Mouse (Mus musculus): ENCODE data around the gene Pkp1. TPM values are rescaled to one million over a fixed set of nuclear protein-coding genes. Genes with fewer than 3 reads are reported as not detected.
A peak's percentile ranks its signal among the peaks of the same experiment; 100 is the strongest.

Gene Pkp1
- polyA plus RNA-seq, 1 experiment: not detected

DNA sequence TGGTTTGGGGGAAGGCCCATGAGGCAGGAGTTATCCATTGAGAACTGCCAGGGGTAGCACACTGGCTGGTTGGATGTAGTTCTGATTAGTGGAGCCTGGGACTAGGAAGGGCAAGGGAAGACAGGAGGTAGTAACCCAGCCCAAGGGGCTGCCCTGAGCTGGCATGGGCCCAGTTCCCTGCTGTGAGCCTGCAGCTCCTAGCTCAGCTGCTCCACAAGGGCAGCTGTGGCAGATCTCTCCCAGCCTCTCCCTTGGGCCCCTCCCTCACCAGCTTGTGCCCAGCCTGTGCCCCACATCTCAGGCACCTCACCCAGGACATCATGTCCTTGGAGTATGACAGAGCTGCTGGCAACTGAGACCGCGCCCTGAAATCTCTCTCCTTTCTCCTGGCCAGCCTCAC, 24.7 kb upstream of the Pkp1 start:
- TF ChIP-seq GATA1 (IDR thresholded peaks at IDR 0.05; ENCODE audit: low read length) (no peak), TAL1 (IDR thresholded peaks at IDR 0.05; ENCODE audit: low read length) (no peak)
- H3K9me3 ChIP-seq (ENCODE audit: control insufficient read depth, low read length): no peaks in the 10 kb centered on the region
- no peak overlapping the region for H3K4me3 ChIP-seq (replicated peaks)
- peaks cover 73% of the 10 kb centered on the region for H3K4me1 ChIP-seq (ENCODE audit: control insufficient read depth)
- H3K36me3 ChIP-seq (ENCODE audit: control insufficient read depth): no peaks in the 10 kb centered on the region
- H3K27me3 ChIP-seq (ENCODE audit: control insufficient read depth): peaks cover 16% of the 10 kb centered on the region

DNA sequence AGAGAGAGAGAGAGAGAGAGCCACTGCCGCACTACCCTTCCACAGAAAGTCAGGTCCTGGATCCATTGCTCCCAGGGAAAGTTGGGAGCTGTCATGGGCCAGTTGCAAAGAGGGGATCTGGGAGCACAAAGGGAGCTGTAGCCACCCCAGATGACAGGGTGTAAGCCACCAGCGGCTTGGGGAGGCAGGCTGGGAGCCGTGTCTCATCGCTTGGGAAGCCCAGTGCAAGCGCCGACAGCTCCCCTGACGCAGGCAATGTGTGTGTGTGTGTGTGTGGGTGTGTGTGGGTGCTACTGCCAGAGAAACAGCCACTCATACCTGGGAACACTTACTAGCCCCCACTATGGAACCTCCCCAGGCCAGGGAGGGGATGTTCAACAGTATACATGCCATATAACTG, 23.1 kb upstream of the Pkp1 start:
- no peaks in the 10 kb centered on the region for H3K9me3 ChIP-seq (ENCODE audit: control insufficient read depth, low read length)
- TF ChIP-seq TAL1 (IDR thresholded peaks at IDR 0.05; ENCODE audit: low read length) (no peak), GATA1 (IDR thresholded peaks at IDR 0.05; ENCODE audit: low read length) (no peak)
- peaks cover 86% of the 10 kb centered on the region for H3K4me1 ChIP-seq (ENCODE audit: control insufficient read depth)
- no peaks in the 10 kb centered on the region for H3K36me3 ChIP-seq (ENCODE audit: control insufficient read depth)
- H3K27me3 ChIP-seq (ENCODE audit: control insufficient read depth): peaks cover 24% of the 10 kb centered on the region
- H3K4me3 ChIP-seq (replicated peaks): peak overlapping the region; percentile 58

DNA sequence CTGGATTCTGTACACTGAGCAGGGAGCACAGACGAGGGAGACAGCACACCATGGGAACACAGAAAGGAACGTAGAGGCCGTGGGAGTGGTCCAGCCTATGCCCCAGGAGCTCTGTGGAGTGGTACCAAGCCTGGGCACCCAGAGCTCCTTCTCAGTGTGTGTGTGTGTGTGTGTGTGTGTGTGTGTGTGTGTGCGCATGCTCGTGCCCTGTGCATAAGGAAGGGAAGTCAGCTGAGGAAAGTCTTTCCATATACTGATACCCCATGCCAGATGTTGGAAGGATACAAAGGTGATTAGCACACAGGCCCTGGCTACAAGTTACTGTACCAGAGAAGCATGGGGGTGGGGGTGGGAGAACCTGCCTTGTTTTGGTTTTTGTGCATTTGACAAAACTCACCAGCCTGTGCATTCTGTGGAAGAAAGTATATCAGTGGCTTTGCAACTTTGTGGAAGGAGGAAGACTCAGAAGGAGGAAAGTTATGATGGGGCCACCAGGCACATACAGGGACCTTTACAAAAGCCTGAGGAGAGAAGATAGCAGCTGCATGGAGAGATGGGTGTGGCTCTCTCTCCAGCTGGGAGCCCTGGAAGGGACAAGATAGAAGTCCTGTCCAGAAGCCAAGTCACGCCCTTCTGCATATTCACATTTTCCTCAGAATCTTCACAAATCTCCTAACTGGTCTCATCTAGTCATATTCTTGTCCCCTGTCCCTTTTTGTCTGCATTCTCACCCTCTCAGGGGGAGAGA, 22.4 kb upstream of the Pkp1 start:
- TF ChIP-seq TAL1 (IDR thresholded peaks at IDR 0.05; ENCODE audit: low read length) (peak; percentile 97), GATA1 (IDR thresholded peaks at IDR 0.05; ENCODE audit: low read length) (peak; percentile 95)
- Histone ChIP-seq H3K36me3 (ENCODE audit: control insufficient read depth) (no peaks in the 10 kb centered on the region), H3K27me3 (ENCODE audit: control insufficient read depth) (peaks cover 29% of the 10 kb centered on the region), H3K4me1 (ENCODE audit: control insufficient read depth) (peaks cover 91% of the 10 kb centered on the region), H3K9me3 (ENCODE audit: control insufficient read depth, low read length) (no peaks in the 10 kb centered on the region), H3K4me3 (replicated peaks) (peak overlapping the region; percentile 58)

DNA sequence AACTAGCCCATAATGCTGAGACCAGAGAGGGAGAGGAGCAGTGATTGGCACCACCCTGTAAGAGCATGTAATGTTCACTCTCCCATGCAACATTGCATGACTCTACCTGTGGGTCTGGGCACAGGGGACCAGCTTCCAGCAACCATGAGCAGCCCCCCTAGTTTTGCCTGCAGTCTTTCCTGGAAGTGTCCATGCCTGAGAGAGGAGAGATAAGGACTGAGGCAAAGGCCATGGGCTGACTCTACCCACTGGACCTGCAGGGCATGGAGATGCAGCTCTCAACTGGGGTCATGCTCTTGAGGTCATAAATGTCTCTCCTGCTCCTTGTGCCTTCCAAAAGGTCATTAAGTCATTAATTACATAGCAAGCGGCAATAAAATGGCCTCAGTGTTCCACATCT, 17.1 kb upstream of the Pkp1 start:
- no peak for TF ChIP-seq TAL1 (IDR thresholded peaks at IDR 0.05; ENCODE audit: low read length)
- 0 out of 2 replicates have a peak, but pooled peaks have one; percentile 11 for TF ChIP-seq GATA1 (IDR thresholded peaks at IDR 0.05; ENCODE audit: low read length)
- H3K9me3 ChIP-seq (ENCODE audit: control insufficient read depth, low read length): peaks cover 9% of the 10 kb centered on the region
- peaks cover 62% of the 10 kb centered on the region for H3K27me3 ChIP-seq (ENCODE audit: control insufficient read depth)
- H3K4me1 ChIP-seq (ENCODE audit: control insufficient read depth): peaks cover 65% of the 10 kb centered on the region
- H3K36me3 ChIP-seq (ENCODE audit: control insufficient read depth): no peaks in the 10 kb centered on the region
- H3K4me3 ChIP-seq (replicated peaks): no peak overlapping the region

DNA sequence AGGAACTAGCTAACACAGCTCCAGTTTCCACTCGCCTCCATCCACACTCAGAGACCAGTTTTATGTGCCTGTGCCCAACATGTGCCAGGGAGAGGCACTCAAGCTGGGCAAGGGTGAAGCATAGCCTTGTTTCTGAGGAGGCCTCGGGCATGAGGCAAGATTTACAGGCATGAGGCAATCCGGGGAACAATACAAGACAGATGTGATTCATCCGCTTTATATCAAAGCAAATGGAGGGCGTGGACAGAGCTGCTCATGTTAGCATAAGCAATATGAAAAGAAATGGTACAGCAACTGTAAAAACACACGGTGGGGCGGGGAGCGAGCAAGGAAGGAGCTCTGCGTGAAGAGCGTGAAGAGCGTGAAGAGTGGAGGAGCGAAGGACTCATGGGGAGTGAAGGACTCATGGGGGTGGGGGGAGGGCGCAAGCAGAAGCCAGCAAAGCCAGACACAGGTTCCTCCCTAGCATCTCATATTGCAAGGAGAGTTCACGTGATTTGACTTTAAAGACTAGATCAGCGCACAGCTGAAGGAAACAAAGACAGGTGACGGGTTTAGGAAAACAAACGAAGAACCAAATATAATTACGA, 14.8 kb upstream of the Pkp1 start:
- peaks cover 85% of the 10 kb centered on the region for H3K27me3 ChIP-seq (ENCODE audit: control insufficient read depth)
- peaks cover 9% of the 10 kb centered on the region for H3K9me3 ChIP-seq (ENCODE audit: control insufficient read depth, low read length)
- H3K36me3 ChIP-seq (ENCODE audit: control insufficient read depth): no peaks in the 10 kb centered on the region

DNA sequence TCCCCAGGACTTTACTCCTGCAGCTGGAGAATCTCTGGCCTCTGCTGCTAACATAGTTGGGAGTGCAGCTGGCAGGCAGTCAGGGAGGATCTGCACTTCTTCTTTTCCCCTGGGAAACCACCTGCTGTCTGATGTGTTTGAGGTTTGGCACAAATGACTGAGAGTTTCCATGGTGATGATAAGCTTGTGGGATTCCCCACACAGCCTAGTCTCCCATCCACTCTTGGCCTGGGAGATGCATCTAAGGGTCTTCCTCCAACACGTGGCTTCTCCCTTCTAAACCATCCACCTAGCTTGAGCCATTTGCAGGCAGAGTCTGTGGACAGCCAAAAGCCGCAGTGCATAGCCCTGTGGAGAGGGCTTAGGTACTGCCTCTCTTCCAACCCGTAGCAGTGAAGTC, 10.9 kb upstream of the Pkp1 start:
- H3K4me3 ChIP-seq (replicated peaks): no peak overlapping the region
- H3K4me1 ChIP-seq (ENCODE audit: control insufficient read depth): peaks cover 28% of the 10 kb centered on the region
- H3K36me3 ChIP-seq (ENCODE audit: control insufficient read depth): no peaks in the 10 kb centered on the region
- H3K27me3 ChIP-seq (ENCODE audit: control insufficient read depth): peaks cover 93% of the 10 kb centered on the region
- TF ChIP-seq TAL1 (IDR thresholded peaks at IDR 0.05; ENCODE audit: low read length) (no peak), GATA1 (IDR thresholded peaks at IDR 0.05; ENCODE audit: low read length) (no peak)
- H3K9me3 ChIP-seq (ENCODE audit: control insufficient read depth, low read length): peaks cover 9% of the 10 kb centered on the region

More for the DNA sequence above, 14.8 kb upstream of the Pkp1 start:
- Histone ChIP-seq H3K4me1 (ENCODE audit: control insufficient read depth) (peaks cover 43% of the 10 kb centered on the region), H3K4me3 (replicated peaks) (no peak overlapping the region)
- TF ChIP-seq GATA1 (IDR thresholded peaks at IDR 0.05; ENCODE audit: low read length) (no peak), TAL1 (IDR thresholded peaks at IDR 0.05; ENCODE audit: low read length) (no peak)

DNA sequence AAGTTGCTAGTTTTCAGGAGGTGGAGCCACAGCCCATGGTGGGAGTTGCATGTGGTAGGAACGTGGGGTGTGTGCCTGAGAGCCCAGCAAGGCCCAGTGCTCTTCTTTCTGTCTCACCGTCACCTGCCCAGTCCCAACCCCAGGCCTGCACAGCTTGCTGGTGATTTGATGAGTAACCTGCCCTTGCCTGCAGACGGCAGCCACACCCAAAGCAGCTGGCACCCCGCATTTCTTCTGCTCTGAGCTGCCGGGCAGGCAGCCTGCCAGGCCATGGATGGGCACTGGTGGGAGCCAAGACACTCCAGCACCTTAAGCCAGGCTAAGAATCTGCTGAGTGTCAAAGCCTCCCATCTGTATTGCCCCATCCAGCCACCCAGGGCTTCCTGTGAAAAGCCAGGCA, 6.8 kb upstream of the Pkp1 start:
- TF ChIP-seq TAL1 (IDR thresholded peaks at IDR 0.05; ENCODE audit: low read length) (no peak), GATA1 (IDR thresholded peaks at IDR 0.05; ENCODE audit: low read length) (no peak)
- H3K9me3 ChIP-seq (ENCODE audit: control insufficient read depth, low read length): no peaks in the 10 kb centered on the region
- H3K36me3 ChIP-seq (ENCODE audit: control insufficient read depth): no peaks in the 10 kb centered on the region
- peaks cover 26% of the 10 kb centered on the region for H3K4me1 ChIP-seq (ENCODE audit: control insufficient read depth)
- peaks cover 98% of the 10 kb centered on the region for H3K27me3 ChIP-seq (ENCODE audit: control insufficient read depth)
- no peak overlapping the region for H3K4me3 ChIP-seq (replicated peaks)

DNA sequence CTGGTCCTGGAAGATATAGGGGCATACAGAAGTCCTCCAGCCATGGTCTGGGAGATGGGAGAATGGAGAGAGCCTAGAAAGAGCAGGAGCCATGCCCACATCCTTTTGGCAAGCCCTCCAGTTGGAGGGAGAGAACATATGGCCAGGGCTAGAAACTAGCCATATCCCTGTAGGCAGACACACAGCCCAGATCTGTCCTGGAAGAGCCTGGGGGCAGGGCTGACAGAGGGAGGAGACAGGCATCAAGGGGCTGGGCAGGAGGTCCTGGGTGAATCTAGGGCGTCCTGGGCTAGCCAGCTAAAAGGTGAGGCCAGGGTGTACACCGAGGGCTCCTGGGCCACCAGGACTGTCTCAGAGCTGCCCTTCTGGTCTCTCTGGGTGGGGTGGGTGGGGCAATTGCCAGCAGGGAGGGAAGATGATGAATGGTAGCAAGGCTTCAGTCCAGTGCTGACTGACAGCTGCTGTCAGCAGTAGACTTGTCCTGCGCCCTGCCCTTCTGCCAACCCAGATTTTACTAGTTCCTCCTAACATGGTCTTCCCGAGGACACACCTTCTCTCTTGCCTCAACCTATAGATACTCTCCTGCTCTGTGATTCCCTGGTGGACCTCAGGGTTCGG, 5.5 kb upstream of the Pkp1 start:
- peaks cover 98% of the 10 kb centered on the region for H3K27me3 ChIP-seq (ENCODE audit: control insufficient read depth)

DNA sequence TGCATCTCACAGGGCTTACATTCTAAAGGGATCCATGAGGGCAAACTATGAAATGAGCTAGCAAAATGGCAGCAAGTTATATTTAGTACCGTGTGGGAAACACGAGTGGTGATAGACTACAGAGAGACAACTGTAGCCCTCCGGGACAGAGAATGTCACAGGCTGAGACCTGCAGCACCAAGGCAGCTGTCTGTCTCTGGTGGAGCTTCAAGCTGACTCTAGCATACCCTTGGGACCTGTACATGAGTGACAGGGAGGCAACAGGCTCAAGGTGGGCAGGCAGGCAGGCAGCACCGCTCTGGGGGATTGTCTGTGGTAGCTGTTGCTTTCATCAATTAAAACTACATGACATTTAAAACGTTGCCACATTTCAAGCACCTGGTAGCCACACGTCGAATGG, 4.2 kb upstream of the Pkp1 start:
- Histone ChIP-seq H3K36me3 (ENCODE audit: control insufficient read depth) (no peaks in the 10 kb centered on the region), H3K4me1 (ENCODE audit: control insufficient read depth) (peaks cover 30% of the 10 kb centered on the region), H3K4me3 (replicated peaks) (no peak overlapping the region), H3K9me3 (ENCODE audit: control insufficient read depth, low read length) (peaks cover 11% of the 10 kb centered on the region), H3K27me3 (ENCODE audit: control insufficient read depth) (peaks cover 99% of the 10 kb centered on the region)
- TF ChIP-seq TAL1 (IDR thresholded peaks at IDR 0.05; ENCODE audit: low read length) (no peak), GATA1 (IDR thresholded peaks at IDR 0.05; ENCODE audit: low read length) (no peak)

More for the DNA sequence above, 5.5 kb upstream of the Pkp1 start:
- Histone ChIP-seq H3K9me3 (ENCODE audit: control insufficient read depth, low read length) (no peaks in the 10 kb centered on the region; the same call in 1 of the 2 replicates), H3K4me3 (replicated peaks) (no peak overlapping the region), H3K36me3 (ENCODE audit: control insufficient read depth) (no peaks in the 10 kb centered on the region), H3K4me1 (ENCODE audit: control insufficient read depth) (peaks cover 26% of the 10 kb centered on the region)
- TF ChIP-seq GATA1 (IDR thresholded peaks at IDR 0.05; ENCODE audit: low read length): no peak
- no peak for TF ChIP-seq TAL1 (IDR thresholded peaks at IDR 0.05; ENCODE audit: low read length)
